Mouse (Mus musculus): Measurements from ENCODE around the gene Orm1.

GRCm38 (mm10) chr4:63374331-63374730, 30.0 kb downstream of the Orm1 start:
- TF ChIP-seq CTCF (IDR thresholded peaks at IDR 0.05) (no peak), EP300 (IDR thresholded peaks at IDR 0.05) (no peak)
